In genomic region chr7:37531166-37531565, GRCm38 (mm10) we compare ENCODE assay signal across 24 mouse cellular contexts.
"Had no signal": no experiment of that assay in that cellular context is flagged by ENCODE, and none has a peak within 500 bp of the region (broad histone marks: within the 10 kb centered on the region; RNA-seq: fewer than 3 reads in every experiment).

No protein-coding gene starts in this region.

- DNase-seq: gastrocnemius, postnatal 14 days; gastrocnemius, postnatal 36 days; heart, adult 11 months; heart, adult 2 months; heart, postnatal 14 days; heart, postnatal 36 days; kidney, adult 11 months; kidney, adult 2 months; kidney, adult 9 months; kidney, postnatal 14 days; kidney, postnatal 36 days; layer of hippocampus, adult 9-11 months; layer of hippocampus, postnatal 36 days; left cerebral cortex, postnatal 4 days had no signal

- H3K4me3 ChIP-seq: heart, adult 2 months; heart, embryonic 13.5 days; heart, embryonic 15.5 days; hindbrain, embryonic 13.5 days; hindbrain, embryonic 15.5 days; kidney, embryonic 15.5 days; limb, embryonic 13.5 days had no signal

- H3K27ac ChIP-seq: heart, adult 2 months; heart, embryonic 13.5 days; heart, embryonic 15.5 days; hindbrain, embryonic 13.5 days; hindbrain, embryonic 15.5 days; hindbrain, postnatal 0 days; kidney, embryonic 15.5 days; kidney, postnatal 0 days; limb, embryonic 13.5 days had no signal

- H3K27me3 ChIP-seq: heart, embryonic 13.5 days; heart, embryonic 15.5 days; hindbrain, embryonic 13.5 days; hindbrain, embryonic 15.5 days; kidney, embryonic 15.5 days; limb, embryonic 13.5 days had no signal

- ATAC-seq: hindbrain, postnatal 0 days; intestine, embryonic 16.5 days had no signal

- H3K36me3 ChIP-seq: heart, embryonic 13.5 days; heart, embryonic 15.5 days; hindbrain, embryonic 13.5 days; hindbrain, embryonic 15.5 days; kidney, embryonic 15.5 days; limb, embryonic 13.5 days had no signal

- H3K9ac ChIP-seq: heart, embryonic 13.5 days; heart, embryonic 15.5 days; hindbrain, embryonic 13.5 days; hindbrain, embryonic 15.5 days; kidney, embryonic 15.5 days; limb, embryonic 13.5 days had no signal

- H3K9me3 ChIP-seq: heart, embryonic 13.5 days; heart, embryonic 15.5 days; hindbrain, embryonic 13.5 days; hindbrain, embryonic 15.5 days; kidney, embryonic 15.5 days; limb, embryonic 13.5 days had no signal

- H3K4me1 ChIP-seq: limb, embryonic 13.5 days had no signal

- H3K4me2 ChIP-seq: heart, embryonic 11.5 days; heart, embryonic 13.5 days; heart, embryonic 15.5 days; hindbrain, embryonic 13.5 days; hindbrain, embryonic 15.5 days; kidney, embryonic 15.5 days; limb, embryonic 13.5 days had no signal
